Mouse (Mus musculus): ENCODE data around the gene Nek6.

DNA sequence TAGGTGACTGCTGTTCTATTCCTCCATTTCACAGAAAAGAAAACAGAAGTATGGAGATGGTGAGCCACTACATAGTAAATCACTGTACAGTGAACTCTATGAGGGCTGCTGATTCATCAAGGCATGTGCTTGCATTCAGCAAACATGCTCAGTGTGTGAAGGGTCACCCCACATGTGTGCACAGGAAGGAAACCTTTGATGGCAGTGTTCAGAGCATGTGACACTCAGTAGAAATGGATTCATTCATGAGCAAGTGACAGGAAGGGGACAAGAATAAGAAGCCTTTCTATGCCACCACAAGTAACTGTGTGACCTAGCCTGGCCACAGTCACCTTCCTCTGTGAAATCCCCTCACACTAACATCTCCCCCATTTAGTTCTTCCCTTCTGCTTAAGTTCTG, 38.6 kb upstream of the Nek6 start:
- TF ChIP-seq POLR2A (IDR thresholded peaks at IDR 0.05; ENCODE audit: low read depth, low read length), result no peak
- no peak for TF ChIP-seq CTCF (IDR thresholded peaks at IDR 0.05; ENCODE audit: extremely low read depth, insufficient read length, insufficient replicate concordance, low read depth, low read length)
